Mouse (Mus musculus) lung, embryonic 15.5 days (tissue): Measurements from ENCODE around the gene Tead1. TPM values are rescaled to one million over a fixed set of nuclear protein-coding genes. Genes with fewer than 3 reads are reported as not detected.

ENCODE experiments used
- ATAC-seq: fragments of 200-750 bp; cut with Nextera tagmentation; 2 replicates; pipeline ENCODE4 v1.8.0; 2017; ENCODE audit warnings: moderate number of reproducible peaks, borderline replicate concordance; ENCODE audit not compliant: low FRiP score, low TSS enrichment; ENCODE audit errors: extremely low read depth
- H3K27ac ChIP-seq: fragments of 300-500 bp; sonication (generic); 2 replicates; pipeline ENCODE4 v1.5.1; 2015; ENCODE audit warnings: moderate library complexity, mild to moderate bottlenecking, inconsistent platforms
- H3K27me3 ChIP-seq: fragments of 300-500 bp; sonication (generic); 2 replicates; pipeline ENCODE4 v1.6.1; 2015; ENCODE audit warnings: inconsistent platforms
- H3K36me3 ChIP-seq: fragments of 300-500 bp; sonication (generic); 2 replicates; pipeline ENCODE4 v1.6.1; 2015; ENCODE audit warnings: inconsistent platforms
- H3K4me1 ChIP-seq: fragments of 300-500 bp; sonication (generic); 2 replicates; pipeline ENCODE4 v1.6.1; 2015; ENCODE audit warnings: inconsistent platforms
- H3K4me2 ChIP-seq: fragments of 300-500 bp; sonication (generic); 2 replicates; pipeline ENCODE4 v1.6.1; 2015; ENCODE audit warnings: inconsistent platforms, mild to moderate bottlenecking, moderate library complexity
- H3K4me3 ChIP-seq: fragments of 300-500 bp; sonication (generic); 2 replicates; pipeline ENCODE4 v1.5.1; 2015; ENCODE audit warnings: mild to moderate bottlenecking, inconsistent platforms
- H3K9ac ChIP-seq: fragments of 300-500 bp; sonication (generic); 2 replicates; pipeline ENCODE4 v1.6.1; 2015; ENCODE audit warnings: inconsistent platforms
- H3K9me3 ChIP-seq: fragments of 300-500 bp; sonication (generic); 2 replicates; pipeline ENCODE4 v1.6.1; 2016; ENCODE audit warnings: inconsistent platforms
- WGBS: fragments of 180-500 bp; shearing (Covaris S2); methylation state at CpG from one replicate; pipeline ENCODE4 v1.1.7; 2015; 5-methylcytosine and 5-hydroxymethylcytosine counted together
- polyA plus RNA-seq: library from polyadenylated mRNA; unstranded; fragments of >200 nt; fragmentation: Nextera tagmentation; extraction: Ambion mirVana; gene quantifications from 2 replicates; pipeline ENCODE4 v1.2.1, GENCODE M21; 2015

Tead1 gene
- polyA plus RNA-seq, 1 experiment from 2014 or later = 30.0 TPM

DNA sequence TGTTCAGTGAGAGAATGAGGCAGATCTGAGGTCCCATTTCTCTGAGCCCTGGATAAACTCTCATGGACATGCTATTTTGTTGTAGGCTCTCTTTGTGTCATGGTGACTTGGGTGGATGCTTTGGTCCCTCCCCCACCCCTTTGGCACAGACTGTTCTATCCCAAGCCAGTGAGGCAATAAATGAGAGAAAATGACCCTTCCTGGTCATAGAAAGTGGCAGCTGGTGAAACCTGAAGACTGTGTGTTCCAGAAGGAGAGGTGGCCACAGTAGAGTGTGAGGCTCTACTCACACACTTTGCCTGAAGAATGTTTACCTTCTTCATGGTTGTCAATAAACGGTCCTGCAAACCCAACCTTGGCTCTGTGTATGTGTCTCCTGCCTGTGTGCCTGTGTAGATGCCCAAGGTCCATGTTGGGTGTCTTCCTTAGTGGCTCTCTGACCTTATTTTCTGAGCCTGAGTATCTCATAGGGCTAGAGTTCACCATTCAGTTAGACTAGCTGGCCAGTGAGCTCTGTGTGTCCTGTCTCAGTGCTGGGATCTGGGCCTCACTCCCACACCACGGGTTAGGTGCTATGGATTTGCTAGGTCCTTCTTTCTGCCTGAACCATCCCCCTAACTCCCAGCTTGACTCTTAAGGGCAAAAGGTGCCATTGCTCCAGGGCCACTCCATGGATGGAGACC lies 127.7 kb downstream of the Tead1 start:
- Histone ChIP-seq H3K9ac (no peak overlapping the region), H3K36me3 (no peaks in the 10 kb centered on the region), H3K4me1 (peaks cover 54% of the 10 kb centered on the region), H3K4me2 (peak overlapping the region; percentile 45), H3K9me3 (no peaks in the 10 kb centered on the region), H3K4me3 (peak overlapping the region; percentile 18), H3K27ac (peak overlapping the region; percentile 82), H3K27me3 (no peaks in the 10 kb centered on the region)
- WGBS = 18% methylated on average over 2 of the region's 2 CpGs
- ATAC-seq = peak; percentile 15; the same call in 1 of the 2 replicates

DNA sequence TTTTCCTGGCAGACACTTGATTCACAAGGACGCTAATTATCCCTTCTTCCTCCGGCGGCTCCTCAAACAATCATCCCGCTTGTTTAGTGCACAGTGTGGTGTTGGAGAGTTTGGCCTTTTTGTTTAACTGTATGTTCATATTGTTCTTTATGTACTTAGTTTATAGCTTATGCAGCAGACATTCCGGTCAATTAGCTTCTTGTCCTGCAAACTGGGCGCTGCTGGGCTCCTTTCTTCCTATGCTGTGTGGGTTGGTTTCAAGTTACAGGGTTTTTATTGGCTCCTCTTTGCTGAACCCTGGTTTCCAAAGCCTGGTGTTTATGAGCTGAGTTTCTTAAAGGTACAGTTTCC lies 128.3 kb downstream of the Tead1 start:
- Histone ChIP-seq H3K4me3 (peak overlapping the region; percentile 18), H3K9me3 (no peaks in the 10 kb centered on the region), H3K4me1 (peaks cover 51% of the 10 kb centered on the region), H3K27me3 (no peaks in the 10 kb centered on the region), H3K9ac (no peak overlapping the region), H3K36me3 (no peaks in the 10 kb centered on the region), H3K4me2 (peak overlapping the region; percentile 45), H3K27ac (peak overlapping the region; percentile 82)
- 4% methylated on average over 6 of the region's 6 CpGs for WGBS
- peak; percentile 64; the same call in 1 of the 2 replicates for ATAC-seq

DNA sequence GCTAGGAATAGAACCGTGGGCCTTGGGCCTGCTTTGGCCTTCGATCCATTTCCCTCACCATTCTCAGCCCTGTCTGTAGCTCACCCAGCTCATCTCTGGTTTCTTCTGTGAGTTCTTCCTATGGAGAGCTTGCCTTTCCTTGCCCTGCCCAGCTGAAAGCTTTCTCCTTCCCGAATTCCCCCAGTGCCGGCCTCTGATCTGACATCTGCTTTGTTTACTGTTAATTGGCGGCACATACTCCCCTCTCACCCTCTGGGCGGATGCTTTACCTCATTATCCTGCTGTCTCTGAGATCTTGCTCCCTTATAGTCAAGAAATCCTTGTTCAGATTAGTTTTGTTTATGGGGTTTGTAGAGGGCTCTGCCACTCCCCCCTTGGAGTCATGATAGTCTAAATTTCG lies 131.6 kb downstream of the Tead1 start:
- Histone ChIP-seq H3K36me3 (no peaks in the 10 kb centered on the region), H3K4me3 (no peak overlapping the region), H3K27me3 (no peaks in the 10 kb centered on the region), H3K27ac (peak overlapping the region; percentile 1; the same call in 1 of the 2 replicates), H3K4me1 (peaks cover 37% of the 10 kb centered on the region), H3K4me2 (no peak overlapping the region), H3K9me3 (no peaks in the 10 kb centered on the region), H3K9ac (no peak overlapping the region)
- ATAC-seq = no peak
- WGBS = 31% methylated on average over 7 of the region's 7 CpGs

DNA sequence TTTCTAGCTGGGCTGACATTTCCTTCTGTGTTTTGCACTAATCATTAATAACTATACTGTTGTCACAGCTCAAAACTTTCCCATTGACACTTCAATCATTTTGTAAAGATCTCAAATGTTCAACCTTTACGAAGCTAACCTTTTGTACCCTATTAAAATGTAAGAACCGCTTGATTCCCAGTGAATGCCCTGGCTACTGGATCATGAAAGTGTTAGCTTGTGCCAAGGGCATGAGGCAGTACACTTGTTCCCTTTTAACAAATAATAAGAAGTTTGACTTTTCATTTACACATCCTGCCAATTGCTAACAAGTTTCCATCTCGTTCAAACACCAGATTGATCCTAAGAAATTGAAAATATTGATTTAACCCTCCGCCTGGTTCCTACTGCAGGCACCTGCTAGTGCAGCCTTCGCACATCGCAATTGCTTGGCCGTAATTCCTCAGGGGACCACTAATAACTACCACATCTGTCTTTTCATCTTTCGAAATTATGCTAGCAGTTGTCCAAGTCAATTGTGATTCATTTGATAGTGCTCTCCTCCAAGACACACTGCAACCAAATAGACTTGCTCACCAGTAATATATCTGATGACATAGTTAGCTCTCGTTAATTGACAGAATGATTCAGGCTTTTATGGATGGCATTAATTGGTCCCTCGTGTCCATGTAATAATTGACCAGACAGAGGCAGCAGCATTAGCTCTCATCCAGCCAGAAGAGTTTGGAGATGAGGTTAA lies 133.1 kb downstream of the Tead1 start:
- 85% methylated on average over 10 of the region's 10 CpGs for WGBS
- ATAC-seq = no peak
- H3K27me3 ChIP-seq = no peaks in the 10 kb centered on the region

DNA sequence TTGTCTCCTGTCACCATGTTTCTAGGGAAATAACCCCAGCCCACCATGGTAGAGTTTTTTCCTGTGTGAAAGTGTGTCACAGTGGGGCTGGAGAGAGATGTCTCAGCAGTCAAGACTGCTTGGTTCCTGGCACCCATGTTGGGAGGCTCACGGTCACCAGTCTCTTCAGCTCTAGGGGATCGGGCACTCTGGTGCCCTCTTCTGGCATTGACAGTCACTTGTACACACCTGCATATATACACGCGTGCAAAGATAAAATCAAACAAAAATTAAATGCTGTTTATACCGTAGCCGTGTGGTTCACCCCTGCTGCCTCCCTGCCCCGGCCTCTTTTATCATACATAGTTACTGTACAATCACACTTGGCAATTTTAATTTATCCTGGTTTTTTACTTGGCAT lies 134.0 kb downstream of the Tead1 start:
- H3K4me2 ChIP-seq = no peak overlapping the region
- H3K4me3 ChIP-seq = no peak overlapping the region
- ATAC-seq = no peak
- H3K9ac ChIP-seq = no peak overlapping the region
- H3K27me3 ChIP-seq = no peaks in the 10 kb centered on the region
- WGBS = 93% methylated on average over 7 of the region's 7 CpGs
- no peak overlapping the region for H3K27ac ChIP-seq
- H3K4me1 ChIP-seq = peaks cover 14% of the 10 kb centered on the region
- H3K36me3 ChIP-seq = no peaks in the 10 kb centered on the region
- no peaks in the 10 kb centered on the region for H3K9me3 ChIP-seq

More for the DNA sequence above, 133.1 kb downstream of the Tead1 start:
- Histone ChIP-seq H3K9ac (no peak overlapping the region), H3K36me3 (no peaks in the 10 kb centered on the region), H3K9me3 (no peaks in the 10 kb centered on the region), H3K4me2 (no peak overlapping the region), H3K27ac (no peak overlapping the region), H3K4me3 (no peak overlapping the region), H3K4me1 (peaks cover 22% of the 10 kb centered on the region)

DNA sequence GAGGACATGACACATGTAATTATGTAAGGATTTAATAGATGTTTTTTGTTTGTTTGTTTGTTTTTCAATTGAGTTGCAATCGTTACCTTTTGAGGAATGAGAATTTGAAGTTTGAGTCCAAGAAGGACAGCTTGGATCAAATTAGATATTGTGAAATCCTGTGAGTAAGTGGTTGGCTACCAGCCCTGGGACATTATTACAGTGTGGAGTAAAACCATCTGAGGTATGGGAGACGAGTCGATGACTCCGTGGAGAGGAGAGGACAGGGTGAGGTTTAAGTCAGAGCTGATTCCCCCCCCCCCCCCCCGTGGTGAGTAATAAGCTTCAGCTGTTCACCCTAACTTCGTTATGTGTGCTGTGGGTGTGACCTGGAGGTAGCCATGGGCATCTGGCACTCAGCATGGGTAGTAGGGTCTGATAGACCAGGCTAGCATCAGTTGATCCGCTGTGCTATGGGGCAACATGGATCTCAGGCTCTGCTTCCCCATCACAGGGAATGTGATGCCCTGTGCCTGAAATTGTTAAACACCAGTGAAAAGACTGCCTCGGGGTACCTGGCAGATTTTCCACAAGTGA lies 134.7 kb downstream of the Tead1 start:
- no peaks in the 10 kb centered on the region for H3K9me3 ChIP-seq
- H3K9ac ChIP-seq = no peak overlapping the region
- no peaks in the 10 kb centered on the region for H3K36me3 ChIP-seq
- H3K27ac ChIP-seq = no peak overlapping the region
- H3K4me1 ChIP-seq = peaks cover 14% of the 10 kb centered on the region
- WGBS = 78% methylated on average over 8 of the region's 8 CpGs
- H3K4me3 ChIP-seq = no peak overlapping the region
- no peak overlapping the region for H3K4me2 ChIP-seq
- no peaks in the 10 kb centered on the region for H3K27me3 ChIP-seq
- ATAC-seq = no peak

DNA sequence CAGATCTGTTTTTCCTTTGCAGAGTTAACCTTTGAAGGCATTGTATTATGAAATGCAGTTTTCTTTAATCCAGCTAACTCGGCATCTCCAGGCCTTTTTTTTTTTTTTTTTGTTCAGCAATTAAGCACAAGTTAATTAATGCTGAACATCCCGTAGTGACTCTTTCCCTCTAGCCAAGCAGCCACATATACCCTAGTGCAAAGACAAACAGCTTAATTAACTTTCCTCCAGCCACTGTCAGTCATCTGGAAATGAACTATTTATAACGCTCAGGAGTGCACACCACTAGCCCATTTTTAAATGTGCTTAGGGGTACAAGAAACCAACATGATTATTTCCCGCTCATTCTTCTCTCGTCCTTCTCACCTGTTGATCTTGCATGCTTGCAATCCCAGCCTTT lies 136.9 kb downstream of the Tead1 start:
- Histone ChIP-seq H3K27ac (no peak overlapping the region), H3K9ac (no peak overlapping the region), H3K4me3 (no peak overlapping the region), H3K36me3 (no peaks in the 10 kb centered on the region), H3K4me1 (peaks cover 9% of the 10 kb centered on the region), H3K27me3 (no peaks in the 10 kb centered on the region), H3K4me2 (no peak overlapping the region), H3K9me3 (no peaks in the 10 kb centered on the region)
- no peak for ATAC-seq
- WGBS = 82% methylated on average over 5 of the region's 5 CpGs

DNA sequence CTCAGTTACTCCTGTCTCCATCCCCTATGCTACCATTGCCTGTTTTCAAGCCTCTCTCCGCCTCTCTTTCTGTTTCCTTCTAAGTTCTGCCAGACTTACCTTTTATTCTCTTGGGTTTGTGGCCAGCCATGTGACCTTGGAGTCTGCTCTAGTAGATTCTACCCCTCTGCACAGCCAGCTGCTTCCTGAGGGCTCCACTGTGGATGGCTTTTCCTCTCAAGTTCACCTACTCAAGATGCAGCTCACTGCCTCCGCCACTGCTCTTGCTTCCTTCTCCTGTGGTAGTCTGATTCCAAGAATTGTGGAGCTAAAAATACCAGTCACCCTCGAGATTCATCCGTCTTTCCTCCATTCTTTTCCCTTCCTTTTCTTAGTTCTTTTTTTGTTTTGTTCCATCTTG lies 140.7 kb downstream of the Tead1 start:
- Histone ChIP-seq H3K27me3 (no peaks in the 10 kb centered on the region), H3K4me2 (no peak overlapping the region), H3K36me3 (no peaks in the 10 kb centered on the region), H3K4me3 (no peak overlapping the region), H3K9me3 (no peaks in the 10 kb centered on the region), H3K27ac (no peak overlapping the region), H3K9ac (no peak overlapping the region), H3K4me1 (peaks cover 42% of the 10 kb centered on the region)
- ATAC-seq = no peak
- 67% methylated on average over 4 of the region's 4 CpGs for WGBS

DNA sequence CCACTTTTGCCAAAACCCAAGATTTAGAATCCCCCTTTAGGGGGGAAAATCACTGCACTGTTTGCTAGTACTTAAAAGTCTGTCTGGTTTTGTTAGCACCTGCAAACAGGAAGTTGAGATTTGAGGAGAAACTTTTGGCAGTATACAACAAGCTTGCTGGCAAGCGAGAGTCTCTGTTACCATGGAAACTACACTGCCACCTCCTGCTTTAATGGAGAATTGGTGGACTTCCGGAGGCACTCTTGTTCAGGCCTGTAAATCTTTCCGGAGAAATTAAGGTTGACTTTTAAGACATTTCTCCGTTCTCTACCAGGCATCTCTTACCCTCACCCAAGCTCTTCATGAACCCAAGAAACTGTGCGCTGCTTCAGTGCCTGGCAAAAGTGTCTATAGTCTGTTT lies 143.8 kb downstream of the Tead1 start:
- H3K4me3 ChIP-seq = no peak overlapping the region
- WGBS = 11% methylated on average over 5 of the region's 5 CpGs

DNA sequence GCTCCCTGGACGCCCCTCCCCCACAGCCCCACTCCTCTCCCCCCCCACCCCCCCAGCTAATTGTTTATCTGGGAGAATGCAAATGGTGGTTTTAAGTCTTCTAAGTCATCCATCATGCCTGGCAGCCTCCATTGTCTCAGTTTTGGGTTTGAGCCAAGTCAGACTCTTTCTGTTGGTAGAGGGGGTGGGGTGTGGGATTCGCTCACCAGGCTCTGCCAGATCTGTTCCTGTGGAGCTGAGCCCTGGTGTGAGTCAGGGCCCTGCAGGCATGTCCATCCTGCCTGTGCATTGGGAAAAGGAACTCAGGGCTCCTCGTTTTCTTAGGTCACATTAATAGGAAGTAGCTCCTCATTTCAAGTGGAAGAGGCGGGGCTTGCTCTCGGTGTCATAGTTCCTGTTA lies 144.5 kb downstream of the Tead1 start:
- H3K27me3 ChIP-seq = no peaks in the 10 kb centered on the region
- H3K4me1 ChIP-seq = peaks cover 79% of the 10 kb centered on the region
- H3K4me2 ChIP-seq = peak overlapping the region; percentile 25
- ATAC-seq = peak; percentile 78
- 2% methylated on average over 5 of the region's 5 CpGs for WGBS
- H3K9ac ChIP-seq = no peak overlapping the region
- no peaks in the 10 kb centered on the region for H3K9me3 ChIP-seq
- H3K27ac ChIP-seq = peak overlapping the region; percentile 78
- no peak overlapping the region for H3K4me3 ChIP-seq
- no peaks in the 10 kb centered on the region for H3K36me3 ChIP-seq

More for the DNA sequence above, 143.8 kb downstream of the Tead1 start:
- Histone ChIP-seq H3K9me3 (no peaks in the 10 kb centered on the region), H3K36me3 (no peaks in the 10 kb centered on the region), H3K4me1 (peaks cover 73% of the 10 kb centered on the region), H3K9ac (no peak overlapping the region), H3K27ac (peak overlapping the region; percentile 78), H3K27me3 (no peaks in the 10 kb centered on the region), H3K4me2 (peak overlapping the region; percentile 25)
- ATAC-seq = no peak

DNA sequence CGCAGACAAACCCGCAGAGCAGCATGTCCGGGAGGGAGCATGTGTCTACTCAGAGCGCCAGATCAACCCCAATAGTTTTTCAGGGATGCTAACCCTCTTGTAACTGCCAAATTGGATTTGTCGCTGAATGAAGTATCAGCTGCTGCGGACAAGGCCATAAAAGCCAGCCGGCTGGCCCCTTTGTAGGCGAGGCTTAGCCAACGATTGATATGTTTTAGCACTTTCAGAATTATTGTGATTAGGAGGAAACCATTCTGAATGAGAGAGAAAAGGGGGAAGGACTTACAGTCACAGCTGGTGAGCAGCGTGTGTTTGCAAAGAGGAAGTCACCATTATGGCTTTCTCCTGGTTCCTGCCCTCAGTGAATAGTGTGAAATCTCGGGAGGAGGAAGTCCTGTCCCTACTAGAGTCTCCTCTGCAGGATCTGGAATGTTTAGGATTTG lies 146.2 kb downstream of the Tead1 start:
- no peak for ATAC-seq
- WGBS = 6% methylated on average over 11 of the region's 11 CpGs
- no peaks in the 10 kb centered on the region for H3K9me3 ChIP-seq
- peaks cover 80% of the 10 kb centered on the region for H3K4me1 ChIP-seq
- H3K27me3 ChIP-seq = no peaks in the 10 kb centered on the region
- H3K36me3 ChIP-seq = no peaks in the 10 kb centered on the region
- peak overlapping the region; percentile 87 for H3K27ac ChIP-seq
- peak overlapping the region; percentile 24; the same call in 1 of the 2 replicates for H3K4me2 ChIP-seq
- H3K9ac ChIP-seq = no peak overlapping the region
- H3K4me3 ChIP-seq = no peak overlapping the region
